Mouse (Mus musculus) spleen, adult 10 weeks (tissue): ENCODE results near the gene Pfdn4. TPM values are rescaled to one million over a fixed set of nuclear protein-coding genes. Genes with fewer than 3 reads are reported as not detected.

Experiments
- polyA plus RNA-seq: library from polyadenylated mRNA; stranded (reverse); fragments of 350-450 nt; fragmentation: Illumina TruSeq; extraction: RNeasy Lipid Tissue Mini Kit (QIAGEN cat#74804); gene quantifications from one replicate; pipeline ENCODE4 v1.2.3, GENCODE M21; 2015; ENCODE audit warnings: low replicate concordance; ENCODE audit not compliant: insufficient read depth

Gene Pfdn4
- polyA plus RNA-seq = 40.9 TPM

DNA sequence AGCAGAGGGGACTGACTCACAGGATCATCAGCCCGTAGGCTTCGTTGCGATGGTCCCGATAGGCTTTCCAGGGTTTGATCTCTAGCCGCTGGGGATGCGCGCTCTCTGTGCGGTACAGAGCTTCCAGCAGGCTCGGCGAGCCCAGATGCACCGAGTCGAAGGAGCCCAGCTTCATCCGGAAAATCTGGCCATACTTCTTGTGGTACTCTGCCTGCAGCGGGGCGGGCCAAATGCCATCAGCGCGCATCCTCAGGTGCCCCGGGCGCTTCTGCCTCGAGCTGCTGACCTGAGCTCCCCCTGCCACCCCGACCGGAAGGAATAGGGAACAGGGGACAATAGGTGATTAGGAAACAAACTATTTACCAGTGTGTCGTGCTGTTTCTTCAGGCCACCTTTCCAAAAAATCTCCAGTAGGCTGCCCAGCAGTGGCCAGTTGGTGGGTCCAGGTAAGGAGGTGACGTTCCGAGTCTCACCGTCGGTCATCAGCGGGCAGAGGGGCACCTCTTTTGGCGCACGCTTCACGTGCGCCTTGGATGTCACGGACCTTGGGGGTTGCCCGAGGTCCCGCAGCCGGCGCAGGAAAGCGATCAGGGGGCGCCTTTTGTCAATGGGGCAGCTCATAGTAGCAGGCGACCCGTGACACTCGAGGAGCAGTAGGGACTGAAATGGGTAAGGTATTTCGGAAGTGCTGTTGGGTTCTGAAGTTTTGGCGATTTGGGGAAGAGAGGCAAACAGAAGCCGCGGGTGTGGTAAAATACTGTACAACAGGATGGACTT lies at the start of gene Pfdn4:
Gene Pfdn4 (plus strand): TSS at position 275 of the 777 bp plus-strand sequence.

DNA sequence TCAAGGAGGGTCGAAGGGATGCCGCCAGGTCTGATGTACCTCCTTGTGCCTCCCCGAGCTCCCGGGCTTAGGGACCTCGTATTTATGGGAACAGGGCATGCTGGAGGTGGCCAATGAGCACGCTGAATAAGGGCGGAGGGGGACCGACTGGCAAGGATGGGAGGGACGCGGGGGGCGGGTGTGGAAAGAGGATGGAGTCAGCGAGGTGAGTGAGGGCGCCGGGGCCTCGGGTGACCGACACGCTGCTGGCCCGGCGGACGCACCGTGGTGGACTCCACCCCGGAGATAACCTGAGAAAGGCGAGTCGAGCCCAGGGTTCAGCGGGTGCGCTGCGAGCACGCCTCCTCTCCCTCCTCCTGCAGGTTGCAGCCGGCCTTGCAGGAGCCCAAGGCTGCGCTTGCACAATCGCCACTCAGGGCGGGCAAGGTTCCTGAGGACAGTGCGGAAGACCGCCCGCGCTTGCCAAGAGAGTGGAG lies 901 bp downstream of the Pfdn4 start, which contains the start of gene Cyp24a1:
Gene Cyp24a1 (minus strand): TSS at position 55 of the 476 bp plus-strand sequence.

Other genes with a start within 250 kb of the Pfdn4 start
- 2.6 TPM for gene Bcas1, start 68.6 kb upstream of the Pfdn4 start, polyA plus RNA-seq
- not detected for gene Cyp24a1, start 717 bp downstream of the Pfdn4 start, polyA plus RNA-seq
- gene 4930470P17Rik, start 105.6 kb downstream of the Pfdn4 start, polyA plus RNA-seq = not detected
- 0.22 TPM for gene Dok5, start 235.4 kb downstream of the Pfdn4 start, polyA plus RNA-seq